Mouse (Mus musculus): ENCODE data around the gene Gng12. TPM values are rescaled to one million over a fixed set of nuclear protein-coding genes. Genes with fewer than 3 reads are reported as not detected.
A peak's percentile ranks its signal among the peaks of the same experiment; 100 is the strongest.
"Not testable (repeated sequence)": the region's sequence is repeated elsewhere in the genome, so short reads cannot be mapped to it uniquely, and the experiment has no call there.

Gene Gng12
- polyA plus RNA-seq, 1 experiment from 2014 or later = 265 TPM

DNA sequence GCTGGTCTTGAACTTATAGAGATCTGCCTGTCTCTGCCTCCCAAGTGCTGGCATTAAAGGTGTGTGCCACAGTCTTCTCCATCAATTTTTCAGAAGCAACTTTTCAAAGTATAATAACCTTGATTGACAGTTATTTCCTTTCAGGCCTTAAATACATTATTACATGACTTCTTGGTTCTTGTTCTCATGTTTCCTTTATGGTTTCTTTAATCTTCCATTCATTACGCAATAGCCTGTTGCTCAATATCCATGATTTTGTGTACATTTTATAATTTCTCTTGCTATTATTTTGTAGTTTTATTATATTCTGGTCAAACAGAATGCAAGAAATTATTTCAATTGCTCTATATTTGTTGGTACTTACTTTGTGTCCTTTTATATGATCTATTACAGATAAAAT is 29.9 kb upstream of the Gng12 start:
- Histone ChIP-seq H3K9me3 (ENCODE audit: control insufficient read depth) (no peaks in the 10 kb centered on the region), H3K36me3 (ENCODE audit: control insufficient read depth, insufficient read depth) (no peaks in the 10 kb centered on the region), H3K27ac (ENCODE audit: low read depth, low read length) (no peak overlapping the region), H3K4me3 (ENCODE audit: low read depth, low read length) (no peak overlapping the region), H3K27me3 (replicated peaks; ENCODE audit: control insufficient read depth, insufficient read depth, low read length) (no peaks in the 10 kb centered on the region), H3K9ac (ENCODE audit: low read depth, low read length) (no peak overlapping the region), H3K4me2 (replicated peaks; ENCODE audit: low read depth) (no peak overlapping the region), H3K4me1 (replicated peaks; ENCODE audit: control insufficient read depth, insufficient read depth, low read length) (no peaks in the 10 kb centered on the region)
- ATAC-seq = no peak
- WGBS = 91% methylated on average over 1 of the region's 1 CpGs
- no peak for TF ChIP-seq CTCF (IDR thresholded peaks at IDR 0.05; ENCODE audit: low read depth)

DNA sequence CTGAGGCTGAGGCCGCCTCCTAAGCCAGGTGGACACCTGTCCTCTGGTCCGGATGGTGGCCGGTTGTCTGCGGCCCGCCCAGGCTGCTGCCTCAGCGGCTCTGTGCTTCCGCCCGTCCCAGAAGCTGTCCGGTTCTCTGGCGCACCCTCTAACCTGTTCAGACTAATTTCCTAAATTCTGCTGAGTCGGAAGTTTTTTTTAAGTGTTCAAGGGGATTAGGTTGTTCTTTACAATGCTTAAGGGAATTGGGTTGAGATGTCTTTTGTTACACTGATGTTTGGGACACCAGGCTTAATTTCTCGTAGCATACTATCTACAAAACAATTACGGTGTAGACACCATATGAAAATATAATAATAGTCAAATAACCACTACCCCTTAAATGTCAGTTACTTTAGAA is 19.1 kb upstream of the Gng12 start:
- H3K4me3 ChIP-seq (ENCODE audit: low read depth, low read length); ATAC-seq; H3K27me3 ChIP-seq (replicated peaks; ENCODE audit: control insufficient read depth, insufficient read depth, low read length); H3K4me2 ChIP-seq (replicated peaks; ENCODE audit: low read depth); H3K27ac ChIP-seq (ENCODE audit: low read depth, low read length); H3K9ac ChIP-seq (ENCODE audit: low read depth, low read length); H3K4me1 ChIP-seq (replicated peaks; ENCODE audit: control insufficient read depth, insufficient read depth, low read length); H3K36me3 ChIP-seq (ENCODE audit: control insufficient read depth, insufficient read depth); H3K9me3 ChIP-seq (ENCODE audit: control insufficient read depth): not testable (repeated sequence)
- 96% methylated on average over 10 of the region's 13 CpGs for WGBS

DNA sequence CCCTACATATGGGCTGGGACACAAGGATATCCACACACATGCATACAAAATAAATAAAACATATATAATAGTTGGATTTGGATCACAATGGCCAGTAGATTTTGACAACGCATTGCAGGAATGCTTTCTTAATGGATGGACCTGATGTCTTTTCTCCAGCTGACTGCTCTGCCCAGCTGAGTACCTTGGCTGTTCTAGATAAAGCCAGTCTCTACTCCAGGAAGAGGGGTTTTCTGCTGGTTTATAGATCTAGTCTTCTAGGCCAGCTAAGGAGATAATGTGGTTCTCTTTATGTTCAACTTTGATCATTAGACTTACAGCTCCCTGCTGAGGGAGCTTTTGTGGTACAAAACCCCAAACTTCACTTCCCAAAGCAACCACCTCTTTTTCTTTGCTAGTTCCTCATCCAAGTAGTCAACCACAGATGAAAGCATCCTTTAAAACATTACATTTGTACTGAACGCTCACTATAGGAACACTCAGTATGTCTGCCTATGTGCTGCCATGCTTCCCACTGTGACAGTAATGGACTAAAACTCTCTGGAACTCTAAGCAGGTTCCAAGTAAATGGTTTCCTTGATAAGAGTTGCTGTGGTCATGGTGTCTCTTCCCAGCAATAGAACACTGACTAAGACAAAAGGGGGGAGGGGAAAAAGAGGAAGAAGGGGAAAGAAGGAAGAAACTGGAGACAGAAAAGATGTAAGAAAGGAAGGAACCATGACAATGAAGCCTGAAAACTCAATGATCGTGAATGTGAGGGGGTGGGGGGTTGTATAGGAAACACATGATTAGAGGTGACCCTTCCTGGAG is 5.6 kb upstream of the Gng12 start:
- Histone ChIP-seq H3K4me3 (ENCODE audit: low read depth, low read length) (no peak overlapping the region), H3K4me1 (replicated peaks; ENCODE audit: control insufficient read depth, insufficient read depth, low read length) (no peaks in the 10 kb centered on the region), H3K4me2 (replicated peaks; ENCODE audit: low read depth) (no peak overlapping the region), H3K27ac (ENCODE audit: low read depth, low read length) (no peak overlapping the region), H3K9me3 (ENCODE audit: control insufficient read depth) (no peaks in the 10 kb centered on the region), H3K27me3 (replicated peaks; ENCODE audit: control insufficient read depth, insufficient read depth, low read length) (no peaks in the 10 kb centered on the region), H3K36me3 (ENCODE audit: control insufficient read depth, insufficient read depth) (no peaks in the 10 kb centered on the region), H3K9ac (ENCODE audit: low read depth, low read length) (no peak overlapping the region)
- no peak for ATAC-seq
- WGBS = 84% methylated on average over 3 of the region's 3 CpGs
- TF ChIP-seq CTCF (IDR thresholded peaks at IDR 0.05; ENCODE audit: low read depth) = no peak

DNA sequence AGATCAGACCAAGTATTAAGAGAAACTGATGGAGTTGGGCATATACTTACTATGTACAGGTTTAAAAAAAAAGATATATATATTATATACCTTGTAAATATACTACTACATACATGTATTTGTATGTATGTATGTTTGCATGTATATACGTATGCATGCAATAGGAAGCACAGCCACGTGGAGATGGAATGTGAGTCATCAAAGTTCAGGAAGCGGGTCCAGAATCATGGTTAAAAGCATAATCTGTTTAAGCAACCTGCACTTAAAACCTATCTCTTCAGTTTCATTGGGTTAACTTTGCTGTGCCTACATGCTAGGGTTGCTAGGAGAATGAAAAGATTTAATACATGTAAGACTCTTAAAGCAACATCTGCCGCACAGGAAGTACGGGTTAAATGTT is 2.2 kb upstream of the Gng12 start:
- Histone ChIP-seq H3K27me3 (replicated peaks; ENCODE audit: control insufficient read depth, insufficient read depth, low read length) (no peaks in the 10 kb centered on the region), H3K9ac (ENCODE audit: low read depth, low read length) (no peak overlapping the region), H3K27ac (ENCODE audit: low read depth, low read length) (no peak overlapping the region), H3K4me2 (replicated peaks; ENCODE audit: low read depth) (no peak overlapping the region), H3K4me1 (replicated peaks; ENCODE audit: control insufficient read depth, insufficient read depth, low read length) (0 out of 2 replicates have a peak, but pooled peaks cover 6% of the 10 kb centered on the region), H3K36me3 (ENCODE audit: control insufficient read depth, insufficient read depth) (no peaks in the 10 kb centered on the region), H3K9me3 (ENCODE audit: control insufficient read depth) (no peaks in the 10 kb centered on the region), H3K4me3 (ENCODE audit: low read depth, low read length) (no peak overlapping the region)
- TF ChIP-seq CTCF (IDR thresholded peaks at IDR 0.05; ENCODE audit: low read depth) = no peak
- WGBS = 85% methylated on average over 5 of the region's 5 CpGs
- no peak for ATAC-seq

DNA sequence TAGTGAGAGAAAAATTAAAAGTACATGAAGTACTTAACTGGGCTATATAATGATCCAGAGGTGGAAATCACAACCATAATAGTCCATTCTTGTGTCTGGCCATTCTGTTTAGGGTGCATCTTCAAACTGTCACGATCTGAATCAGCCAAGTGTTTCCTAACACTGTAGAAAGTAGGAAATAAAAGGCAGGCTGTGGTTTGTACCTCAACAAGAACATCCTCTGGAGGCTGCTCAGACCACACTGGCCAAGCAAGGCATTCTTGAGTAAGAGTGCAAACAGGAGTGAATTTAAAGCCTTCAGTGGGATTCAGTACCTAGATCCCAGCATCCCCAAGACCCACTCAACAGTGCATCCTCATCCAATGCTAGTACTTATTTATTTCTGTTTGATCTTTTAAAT is 1.2 kb upstream of the Gng12 start:
- Histone ChIP-seq H3K27ac (ENCODE audit: low read depth, low read length) (no peak overlapping the region), H3K4me2 (replicated peaks; ENCODE audit: low read depth) (no peak overlapping the region), H3K27me3 (replicated peaks; ENCODE audit: control insufficient read depth, insufficient read depth, low read length) (no peaks in the 10 kb centered on the region), H3K4me1 (replicated peaks; ENCODE audit: control insufficient read depth, insufficient read depth, low read length) (0 out of 2 replicates have a peak, but pooled peaks cover 6% of the 10 kb centered on the region), H3K9ac (ENCODE audit: low read depth, low read length) (no peak overlapping the region), H3K9me3 (ENCODE audit: control insufficient read depth) (no peaks in the 10 kb centered on the region), H3K4me3 (ENCODE audit: low read depth, low read length) (no peak overlapping the region), H3K36me3 (ENCODE audit: control insufficient read depth, insufficient read depth) (no peaks in the 10 kb centered on the region)
- no peak for ATAC-seq
- WGBS = 59% methylated on average over 1 of the region's 1 CpGs
- TF ChIP-seq CTCF (IDR thresholded peaks at IDR 0.05; ENCODE audit: low read depth) = no peak

DNA sequence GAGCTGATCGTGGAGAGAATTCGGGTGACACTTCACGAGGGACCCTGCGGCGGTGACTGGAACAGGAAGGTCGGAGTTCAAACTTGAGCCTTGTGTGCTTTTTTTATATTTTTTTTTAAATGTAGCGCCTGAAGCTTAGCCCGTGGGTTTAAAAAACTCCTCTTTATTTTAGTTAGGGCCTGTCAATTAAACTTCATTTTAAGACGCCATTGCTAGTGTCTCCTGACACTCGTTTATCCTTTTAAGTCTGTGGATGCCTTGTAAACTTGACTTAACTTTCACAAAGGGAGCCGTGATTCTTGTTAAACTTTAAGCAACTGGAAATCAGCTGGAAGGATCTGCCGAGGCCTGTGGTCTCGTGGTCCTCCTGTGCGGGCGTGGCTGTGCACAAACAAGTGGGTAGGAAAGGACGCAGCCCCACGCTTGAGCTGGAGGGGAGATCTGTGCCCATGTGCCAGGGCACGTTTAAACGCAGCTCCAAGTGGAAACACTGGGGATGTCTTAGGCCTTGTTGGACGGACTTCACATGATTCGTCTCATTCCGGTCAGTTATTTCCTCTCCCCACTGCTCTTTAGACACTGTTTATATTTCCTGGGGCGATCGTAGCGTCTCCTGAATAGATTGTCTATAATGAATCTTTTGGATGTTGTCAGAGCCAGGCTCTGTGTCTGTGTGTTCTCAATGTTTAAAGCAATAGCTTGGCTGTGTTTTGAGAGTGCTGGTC is 886 bp downstream of the Gng12 start:
- Histone ChIP-seq H3K27ac (ENCODE audit: low read depth, low read length) (peak overlapping the region; percentile 98), H3K27me3 (replicated peaks; ENCODE audit: control insufficient read depth, insufficient read depth, low read length) (no peaks in the 10 kb centered on the region), H3K4me1 (replicated peaks; ENCODE audit: control insufficient read depth, insufficient read depth, low read length) (peaks cover 6% of the 10 kb centered on the region), H3K9me3 (ENCODE audit: control insufficient read depth) (no peaks in the 10 kb centered on the region), H3K36me3 (ENCODE audit: control insufficient read depth, insufficient read depth) (no peaks in the 10 kb centered on the region), H3K4me3 (ENCODE audit: low read depth, low read length) (peak overlapping the region; percentile 94), H3K9ac (ENCODE audit: low read depth, low read length) (peak overlapping the region; percentile 98), H3K4me2 (replicated peaks; ENCODE audit: low read depth) (peak overlapping the region; percentile 84)
- WGBS = under 1% methylated on average over 25 of the region's 25 CpGs
- TF ChIP-seq CTCF (IDR thresholded peaks at IDR 0.05; ENCODE audit: low read depth) = no peak
- no peak for ATAC-seq

Measured in intestine, postnatal 0 days (tissue).